Mouse (Mus musculus) lung, postnatal 0 days (tissue): ENCODE data around the gene Blvrb.

Experiments used
- CTCF ChIP-seq: IDR thresholded peaks from 2 replicates; pipeline ENCODE4 v1.5.1; 2016; ENCODE audit warnings: antibody characterized with exemption, mild to moderate bottlenecking
- EP300 ChIP-seq: IDR thresholded peaks from 2 replicates; pipeline ENCODE4 v1.6.1; 2016; ENCODE audit warnings: antibody characterized with exemption, mild to moderate bottlenecking, control low read depth

DNA sequence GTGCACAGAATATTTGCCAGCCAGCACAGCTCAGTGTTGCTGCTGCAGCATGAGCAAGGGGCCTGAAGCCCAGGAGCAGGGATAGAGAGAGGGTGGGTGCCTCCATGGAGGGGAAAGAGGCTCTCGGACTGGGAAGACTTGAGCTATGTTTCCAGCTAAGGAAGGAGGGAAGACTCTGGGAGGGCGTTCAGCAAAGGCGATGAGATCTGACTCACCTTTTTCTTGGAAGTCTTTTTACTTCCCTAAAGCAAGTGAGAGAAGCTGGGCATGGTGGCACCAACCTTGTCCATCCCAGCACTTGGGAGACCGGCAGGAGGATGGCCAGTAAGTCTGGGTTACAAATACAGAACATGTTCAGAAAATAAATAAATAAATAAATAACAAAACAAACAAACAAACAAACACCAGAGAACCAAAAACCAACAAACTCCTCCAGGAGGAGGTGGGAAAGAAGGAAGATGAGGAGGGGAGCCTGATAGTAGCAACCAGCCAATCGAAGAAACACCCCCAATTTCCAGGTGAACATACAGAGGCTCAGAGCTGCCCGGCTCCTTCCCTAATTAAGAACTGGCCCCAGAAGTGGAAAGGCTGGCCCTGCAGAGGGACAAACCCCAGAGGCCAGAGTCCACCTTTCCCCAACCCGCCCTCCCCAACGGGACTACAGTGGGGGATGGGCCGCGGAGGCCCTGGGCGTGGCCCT is 33.3 kb downstream of the Blvrb start:
- TF ChIP-seq CTCF: no peak
- no peak for TF ChIP-seq EP300
